Mouse (Mus musculus) inflammation-experienced regulatory T-cells, adult 16 weeks (primary cell): ENCODE measurements around the gene Zfp53. TPM values are rescaled to one million over a fixed set of nuclear protein-coding genes. Genes with fewer than 3 reads are reported as not detected.

Experiments used
- polyA plus RNA-seq: library from polyadenylated mRNA; unstranded; fragments of 100-300 nt; shearing (Covaris generic); gene quantifications from one replicate; pipeline ENCODE4 v1.2.1, GENCODE M21; 2017

Zfp53 gene
- polyA plus RNA-seq, result 65.0 TPM

GRCm38 (mm10) chr17:21488760-21489499, at the start of gene Zfp53:
Zfp53 (plus strand) TSS chr17:21488998.

GRCm38 (mm10) chr17:21450138-21450704, 38.6 kb upstream of the Zfp53 start, which contains the start of gene Zfp51:
Zfp51 (plus strand) TSS chr17:21450374.

DNA sequence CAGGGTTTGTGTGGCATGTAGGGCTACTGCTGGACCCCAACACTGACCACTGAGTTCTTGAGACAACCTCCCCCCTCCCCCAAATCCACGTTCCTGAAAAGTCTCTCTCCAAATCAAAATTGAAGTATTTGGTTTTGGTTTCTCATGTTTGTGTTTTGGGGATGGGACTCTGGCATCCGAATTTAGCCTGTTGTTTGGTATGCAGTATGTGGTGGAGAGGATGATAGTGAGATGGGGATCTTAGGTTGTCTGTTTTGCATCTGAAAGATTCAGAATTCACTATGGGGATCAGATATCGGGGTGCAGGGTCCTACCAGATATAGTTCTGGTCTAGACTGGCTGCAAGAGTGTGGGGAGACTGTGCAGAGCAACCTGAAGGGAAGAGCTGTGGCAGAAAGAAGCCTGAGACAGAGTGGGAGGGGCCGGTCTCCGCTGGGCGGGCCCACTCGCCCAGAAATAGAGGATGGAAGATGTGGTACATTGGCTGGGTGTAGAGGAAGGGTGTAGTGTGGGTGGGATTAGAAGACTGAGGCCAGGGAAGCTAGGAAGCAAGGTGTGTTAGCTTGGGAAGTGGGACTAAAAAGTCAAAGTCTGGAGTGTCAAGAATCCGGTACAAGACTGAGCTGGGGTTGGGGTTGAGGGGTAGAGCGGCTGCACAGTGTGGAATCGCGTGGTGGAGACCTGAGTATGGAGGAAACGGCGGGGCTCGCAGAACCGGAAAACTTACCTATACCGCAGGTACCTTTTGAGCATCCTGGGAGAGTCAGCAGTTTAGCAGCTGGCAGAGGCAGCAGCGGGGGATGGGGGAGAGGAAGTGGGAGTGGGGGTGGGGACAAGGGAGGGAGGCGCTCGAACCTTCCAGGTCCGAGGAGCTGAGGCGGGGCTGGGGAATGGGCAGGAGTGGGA, 46.6 kb downstream of the Zfp53 start, which contains the start of gene Zfp52:
TSS of gene Zfp52 (plus strand) at position 444 of the 906 bp plus-strand sequence.

Other genes with a start within 250 kb of the Zfp53 start
- not detected for gene Vmn1r235, start 232.6 kb upstream of the Zfp53 start, polyA plus RNA-seq
- gene Vmn1r236, start 206.1 kb upstream of the Zfp53 start, polyA plus RNA-seq, result not detected
- not detected for gene Vmn1r237, start 177.1 kb upstream of the Zfp53 start, polyA plus RNA-seq
- gene Zfp677, start 105.2 kb upstream of the Zfp53 start, polyA plus RNA-seq, result 22.2 TPM
- 11.7 TPM for gene Zfp54, start 65.8 kb upstream of the Zfp53 start, polyA plus RNA-seq
- gene Zfp51, start 38.6 kb upstream of the Zfp53 start, polyA plus RNA-seq, result 48.7 TPM
- gene Zfp52, start 46.5 kb downstream of the Zfp53 start, polyA plus RNA-seq, result 26.1 TPM
- gene Zfp948, start 78.0 kb downstream of the Zfp53 start, polyA plus RNA-seq, result 4.9 TPM
- gene Zfp983, start 161.6 kb downstream of the Zfp53 start, polyA plus RNA-seq, result 19.0 TPM
- 26.2 TPM for gene Gm10226, start 202.9 kb downstream of the Zfp53 start, polyA plus RNA-seq
- gene Zfp760, start 218.7 kb downstream of the Zfp53 start, polyA plus RNA-seq, result 7.6 TPM
- 1.4 TPM for gene Zfp229, start 241.8 kb downstream of the Zfp53 start, polyA plus RNA-seq